Mouse (Mus musculus) embryonic fibroblast, embryonic 13.5 days (primary cell): ENCODE measurements around the gene Mfsd14b.

ENCODE experiments used
- CTCF ChIP-seq: IDR thresholded peaks from 2 replicates; pipeline ENCODE4 v1.5.1; 2011; ENCODE audit warnings: mild to moderate bottlenecking, control low read depth, low read length, moderate library complexity, borderline replicate concordance; ENCODE audit not compliant: insufficient read depth
- POLR2A ChIP-seq: IDR thresholded peaks from 2 replicates; pipeline ENCODE4 v1.6.1; 2011; ENCODE audit warnings: low read depth, mild to moderate bottlenecking, control low read depth, low read length, moderate library complexity

DNA sequence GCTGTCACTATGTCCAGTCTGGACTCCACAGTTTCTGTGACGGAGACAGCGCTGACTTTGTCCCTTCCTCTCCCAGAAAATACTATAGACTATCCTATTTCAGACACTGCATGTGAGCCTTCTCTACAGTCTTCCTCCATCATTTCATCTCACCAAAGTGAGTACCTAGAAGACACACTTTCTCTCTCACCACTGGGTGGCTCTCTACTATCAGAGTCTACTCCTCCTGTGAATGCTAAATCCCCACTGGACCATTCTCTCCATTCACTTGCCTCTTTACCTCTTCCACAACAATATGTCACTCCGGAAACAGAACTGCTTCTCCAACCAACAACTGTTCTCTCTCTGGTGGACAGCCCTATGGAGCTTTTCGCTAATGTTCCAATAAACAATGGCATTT, 77.7 kb downstream of the Mfsd14b start:
- TF ChIP-seq CTCF (no peak), POLR2A (no peak)
